Mouse (Mus musculus) cerebellum, adult 2 months (tissue): ENCODE data around the gene Wdtc1.

Source experiments
- CTCF ChIP-seq: fragments of 200-500 bp; IDR thresholded peaks from 2 replicates; pipeline ENCODE4 v1.5.1; 2011; ENCODE audit warnings: low read depth, mild to moderate bottlenecking, control low read depth, low read length, moderate library complexity, borderline replicate concordance; ENCODE audit not compliant: insufficient read depth
- POLR2A ChIP-seq: fragments of 200-500 bp; IDR thresholded peaks from 2 replicates; pipeline ENCODE4 v1.6.1; 2011; ENCODE audit warnings: low read length, control low read depth, borderline replicate concordance; ENCODE audit not compliant: insufficient read depth

DNA sequence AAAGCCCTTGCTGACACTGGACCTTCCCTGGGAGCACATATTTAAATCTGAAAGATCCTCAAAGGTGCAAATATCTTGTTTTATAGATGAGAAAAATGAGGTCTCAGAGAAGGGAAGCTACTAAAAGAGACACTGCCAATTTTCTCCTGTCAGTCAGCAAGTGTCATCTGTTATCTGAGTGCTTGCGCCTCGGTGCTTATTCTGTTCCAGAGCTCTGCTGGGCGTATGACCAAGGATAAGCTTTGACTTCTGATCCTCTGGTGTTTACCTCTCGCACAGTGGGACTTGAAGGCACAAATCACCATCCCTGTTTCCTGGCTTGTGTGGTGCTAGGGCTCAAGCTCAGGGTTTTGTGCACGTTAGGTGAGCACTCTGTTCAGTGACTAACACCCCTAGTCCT, 50.6 kb downstream of the Wdtc1 start:
- TF ChIP-seq POLR2A (no peak), CTCF (no peak)
